Mouse (Mus musculus): Measurements from ENCODE around the gene Psmb7. TPM values are rescaled to one million over a fixed set of nuclear protein-coding genes. Genes with fewer than 3 reads are reported as not detected.

Gene Psmb7
- polyA plus RNA-seq, 1 experiment from 2014 or later = 272 TPM

GRCm38 (mm10) chr2:38554226-38554995, 89.5 kb downstream of the Psmb7 start:
- peaks cover 33% of the 10 kb centered on the region for H3K4me1 ChIP-seq
- H3K4me2 ChIP-seq (replicated peaks) = no peak overlapping the region
- no peaks in the 10 kb centered on the region for H3K9me3 ChIP-seq (replicated peaks)
- 66% methylated on average over 19 of the region's 19 CpGs for WGBS
- no peaks in the 10 kb centered on the region for H3K27me3 ChIP-seq
- no peak overlapping the region for H3K9ac ChIP-seq
- no peak overlapping the region for H3K4me3 ChIP-seq
- 0 out of 2 replicates have a peak overlapping the region, but pooled peaks have one; percentile 4 for H3K27ac ChIP-seq
- no peaks in the 10 kb centered on the region for H3K36me3 ChIP-seq
- peak; percentile 41; the same call in 1 of the 2 replicates for ATAC-seq (ENCODE audit: low FRiP score)

GRCm38 (mm10) chr2:38552004-38552443, 91.9 kb downstream of the Psmb7 start:
- peaks cover 43% of the 10 kb centered on the region for H3K4me1 ChIP-seq
- no peak overlapping the region for H3K4me2 ChIP-seq (replicated peaks)
- H3K4me3 ChIP-seq = no peak overlapping the region
- H3K27me3 ChIP-seq = no peaks in the 10 kb centered on the region
- no peaks in the 10 kb centered on the region for H3K36me3 ChIP-seq
- H3K27ac ChIP-seq = no peak overlapping the region
- no peak overlapping the region for H3K9ac ChIP-seq
- no peaks in the 10 kb centered on the region for H3K9me3 ChIP-seq (replicated peaks)
- ATAC-seq (ENCODE audit: low FRiP score) = peak; percentile 39; the same call in 1 of the 2 replicates
- 56% methylated on average over 15 of the region's 15 CpGs for WGBS

- 48% methylated on average over 11 of the region's 11 CpGs for WGBS
- ATAC-seq (ENCODE audit: low FRiP score) = no peak
- no peaks in the 10 kb centered on the region for H3K36me3 ChIP-seq
- H3K27me3 ChIP-seq = no peaks in the 10 kb centered on the region
- peaks cover 33% of the 10 kb centered on the region for H3K4me1 ChIP-seq
- no peak overlapping the region for H3K4me2 ChIP-seq (replicated peaks)
- H3K9me3 ChIP-seq (replicated peaks) = no peaks in the 10 kb centered on the region
- H3K27ac ChIP-seq = peak overlapping the region; percentile 36; the same call in 1 of the 2 replicates
- no peak overlapping the region for H3K9ac ChIP-seq
- H3K4me3 ChIP-seq = no peak overlapping the region
These were observed 95.9 kb downstream of the Psmb7 start for GRCm38 (mm10) chr2:38547793-38548517.

GRCm38 (mm10) chr2:38546748-38547147, 97.1 kb downstream of the Psmb7 start:
- ATAC-seq (ENCODE audit: low FRiP score) = no peak
- Histone ChIP-seq H3K36me3 (no peaks in the 10 kb centered on the region), H3K9ac (no peak overlapping the region), H3K4me1 (peaks cover 30% of the 10 kb centered on the region), H3K27me3 (no peaks in the 10 kb centered on the region), H3K4me2 (replicated peaks) (no peak overlapping the region), H3K4me3 (no peak overlapping the region), H3K27ac (no peak overlapping the region), H3K9me3 (replicated peaks) (no peaks in the 10 kb centered on the region)
- WGBS = 65% methylated on average over 5 of the region's 5 CpGs

- Histone ChIP-seq H3K9ac (no peak overlapping the region), H3K4me2 (replicated peaks) (no peak overlapping the region), H3K4me1 (peaks cover 33% of the 10 kb centered on the region), H3K4me3 (no peak overlapping the region), H3K27me3 (no peaks in the 10 kb centered on the region), H3K36me3 (no peaks in the 10 kb centered on the region), H3K27ac (no peak overlapping the region), H3K9me3 (replicated peaks) (no peaks in the 10 kb centered on the region)
- ATAC-seq (ENCODE audit: low FRiP score) = no peak
- 9% methylated on average over 6 of the region's 6 CpGs for WGBS
These were observed 97.7 kb downstream of the Psmb7 start for GRCm38 (mm10) chr2:38546222-38546621.

- H3K36me3 ChIP-seq = no peaks in the 10 kb centered on the region
- no peak for ATAC-seq (ENCODE audit: low FRiP score)
- no peaks in the 10 kb centered on the region for H3K27me3 ChIP-seq
- H3K27ac ChIP-seq = no peak overlapping the region
- no peak overlapping the region for H3K9ac ChIP-seq
- no peak overlapping the region for H3K4me3 ChIP-seq
- peaks cover 39% of the 10 kb centered on the region for H3K4me1 ChIP-seq
- H3K9me3 ChIP-seq (replicated peaks) = no peaks in the 10 kb centered on the region
- no peak overlapping the region for H3K4me2 ChIP-seq (replicated peaks)
These were observed 98.2 kb downstream of the Psmb7 start for GRCm38 (mm10) chr2:38545706-38546105.

GRCm38 (mm10) chr2:38544982-38545381, 98.9 kb downstream of the Psmb7 start:
- Histone ChIP-seq H3K9ac (no peak overlapping the region), H3K4me3 (no peak overlapping the region), H3K27me3 (no peaks in the 10 kb centered on the region), H3K4me2 (replicated peaks) (no peak overlapping the region), H3K4me1 (peaks cover 46% of the 10 kb centered on the region), H3K36me3 (no peaks in the 10 kb centered on the region), H3K9me3 (replicated peaks) (no peaks in the 10 kb centered on the region), H3K27ac (no peak overlapping the region)
- 76% methylated on average over 6 of the region's 6 CpGs for WGBS
- ATAC-seq (ENCODE audit: low FRiP score) = no peak

- H3K36me3 ChIP-seq = no peaks in the 10 kb centered on the region
- H3K4me1 ChIP-seq = peaks cover 52% of the 10 kb centered on the region
- H3K9ac ChIP-seq = no peak overlapping the region
- no peak for ATAC-seq (ENCODE audit: low FRiP score)
- H3K9me3 ChIP-seq (replicated peaks) = no peaks in the 10 kb centered on the region
- no peak overlapping the region for H3K27ac ChIP-seq
- H3K4me2 ChIP-seq (replicated peaks) = no peak overlapping the region
- H3K4me3 ChIP-seq = no peak overlapping the region
- H3K27me3 ChIP-seq = no peaks in the 10 kb centered on the region
These were observed 99.5 kb downstream of the Psmb7 start for GRCm38 (mm10) chr2:38544341-38544740.

GRCm38 (mm10) chr2:38543158-38543557, 100.7 kb downstream of the Psmb7 start:
- no peak for ATAC-seq (ENCODE audit: low FRiP score)
- Histone ChIP-seq H3K4me3 (no peak overlapping the region), H3K4me2 (replicated peaks) (no peak overlapping the region), H3K27ac (no peak overlapping the region), H3K27me3 (no peaks in the 10 kb centered on the region), H3K36me3 (no peaks in the 10 kb centered on the region), H3K4me1 (peaks cover 53% of the 10 kb centered on the region), H3K9me3 (replicated peaks) (no peaks in the 10 kb centered on the region), H3K9ac (no peak overlapping the region)
- 85% methylated on average over 2 of the region's 2 CpGs for WGBS

GRCm38 (mm10) chr2:38542366-38542765, 101.5 kb downstream of the Psmb7 start:
- ATAC-seq (ENCODE audit: low FRiP score) = no peak
- H3K27ac ChIP-seq = no peak overlapping the region
- H3K27me3 ChIP-seq = no peaks in the 10 kb centered on the region
- H3K4me3 ChIP-seq = no peak overlapping the region
- H3K4me1 ChIP-seq = peaks cover 53% of the 10 kb centered on the region
- H3K4me2 ChIP-seq (replicated peaks) = no peak overlapping the region
- H3K9ac ChIP-seq = no peak overlapping the region
- 67% methylated on average over 1 of the region's 1 CpGs for WGBS
- H3K36me3 ChIP-seq = no peaks in the 10 kb centered on the region
- no peaks in the 10 kb centered on the region for H3K9me3 ChIP-seq (replicated peaks)

GRCm38 (mm10) chr2:38541570-38541969, 102.3 kb downstream of the Psmb7 start:
- Histone ChIP-seq H3K9ac (no peak overlapping the region), H3K4me3 (no peak overlapping the region), H3K9me3 (replicated peaks) (no peaks in the 10 kb centered on the region), H3K27me3 (no peaks in the 10 kb centered on the region), H3K4me1 (peaks cover 48% of the 10 kb centered on the region), H3K36me3 (no peaks in the 10 kb centered on the region), H3K4me2 (replicated peaks) (no peak overlapping the region), H3K27ac (no peak overlapping the region)
- 56% methylated on average over 1 of the region's 1 CpGs for WGBS
- ATAC-seq (ENCODE audit: low FRiP score) = no peak

- no peak for ATAC-seq (ENCODE audit: low FRiP score)
- Histone ChIP-seq H3K27ac (no peak overlapping the region), H3K36me3 (no peaks in the 10 kb centered on the region), H3K9me3 (replicated peaks) (no peaks in the 10 kb centered on the region), H3K4me1 (peaks cover 48% of the 10 kb centered on the region), H3K4me3 (no peak overlapping the region), H3K4me2 (replicated peaks) (no peak overlapping the region), H3K27me3 (no peaks in the 10 kb centered on the region), H3K9ac (no peak overlapping the region)
- 88% methylated on average over 3 of the region's 3 CpGs for WGBS
These were observed 102.8 kb downstream of the Psmb7 start for GRCm38 (mm10) chr2:38541101-38541500.
